Mouse (Mus musculus) forebrain, embryonic 11.5 days (tissue): ENCODE measurements around the gene Ablim1. TPM values are rescaled to one million over a fixed set of nuclear protein-coding genes. Genes with fewer than 3 reads are reported as not detected.

Source experiments
- ATAC-seq: fragments of 200-750 bp; cut with Nextera tagmentation; replicated peaks from 2 replicates; pipeline ENCODE4 v1.8.0; 2017; ENCODE audit warnings: moderate TSS enrichment; ENCODE audit not compliant: low FRiP score
- DNase-seq: peaks from one replicate; pipeline ENCODE4 v3.0.0-alpha.2; 2017; ENCODE audit warnings: low spot score
- H3K27ac ChIP-seq: fragments of 300-500 bp; sonication (generic); 2 replicates; pipeline ENCODE4 v1.5.1; 2014; ENCODE audit warnings: low read depth, low read length
- H3K27me3 ChIP-seq: fragments of 300-500 bp; sonication (generic); 2 replicates; pipeline ENCODE4 v1.6.1; 2014; ENCODE audit warnings: mild to moderate bottlenecking, low read length, mixed read lengths; ENCODE audit not compliant: control insufficient read depth, insufficient read depth
- H3K36me3 ChIP-seq: fragments of 300-500 bp; sonication (generic); 2 replicates; pipeline ENCODE4 v1.6.1; 2014; ENCODE audit warnings: mild to moderate bottlenecking, low read length, moderate library complexity, mixed read lengths; ENCODE audit not compliant: control insufficient read depth, insufficient read depth
- H3K4me1 ChIP-seq: fragments of 300-500 bp; sonication (generic); replicated peaks from 2 replicates; pipeline ENCODE4 v1.6.1; 2014; ENCODE audit warnings: low read length, mixed read lengths; ENCODE audit not compliant: control insufficient read depth, insufficient read depth
- H3K4me2 ChIP-seq: fragments of 300-500 bp; sonication (generic); 2 replicates; pipeline ENCODE4 v1.6.1; 2014; ENCODE audit warnings: low read depth, mild to moderate bottlenecking, low read length, moderate library complexity, mixed read lengths; ENCODE audit not compliant: severe bottlenecking
- H3K4me3 ChIP-seq: fragments of 300-500 bp; sonication (generic); 2 replicates; pipeline ENCODE4 v1.5.1; 2014; ENCODE audit warnings: low read depth, low read length
- H3K9ac ChIP-seq: fragments of 300-500 bp; sonication (generic); 2 replicates; pipeline ENCODE4 v1.6.1; 2014; ENCODE audit warnings: low read length
- H3K9me3 ChIP-seq: fragments of 300-500 bp; sonication (generic); 2 replicates; pipeline ENCODE4 v1.6.1; 2016; ENCODE audit warnings: low read length, mixed read lengths; ENCODE audit not compliant: control insufficient read depth
- WGBS: fragments of 180-500 bp; shearing (Covaris S2); extraction: QIAGEN DNeasy Blood & Tissue Kit; methylation state at CpG from one replicate; pipeline ENCODE4 v1.1.7; 2014; 5-methylcytosine and 5-hydroxymethylcytosine counted together
- polyA plus RNA-seq: library from polyadenylated mRNA; unstranded; fragments of >200 nt; fragmentation: Nextera tagmentation; extraction: Ambion mirVana; gene quantifications from 2 replicates; pipeline ENCODE4 v1.2.1, GENCODE M21; 2014

Gene Ablim1
- polyA plus RNA-seq, 1 experiment from 2014 or later = 17.0 TPM

DNA sequence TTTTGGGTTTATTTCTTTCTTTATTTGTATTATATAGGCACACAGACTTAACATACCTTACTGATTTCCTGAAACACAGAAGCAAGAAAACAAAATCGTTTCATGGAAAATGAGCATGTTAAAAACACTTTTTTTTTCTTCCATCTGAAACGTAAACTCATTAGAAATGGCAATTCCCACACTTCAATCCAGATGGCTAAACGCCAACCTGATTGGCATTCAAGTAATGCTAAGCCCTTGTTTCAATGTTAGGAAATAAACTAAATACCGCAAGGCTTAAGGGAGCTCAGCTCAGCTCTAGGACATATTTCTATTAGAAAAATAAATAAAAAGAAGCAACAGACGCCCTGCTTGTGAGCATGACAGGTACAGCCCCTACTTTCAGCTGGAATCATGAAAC is 32.1 kb downstream of the Ablim1 start:
- H3K9ac ChIP-seq = no peak overlapping the region
- H3K27ac ChIP-seq = no peak overlapping the region
- H3K4me2 ChIP-seq = no peak overlapping the region
- WGBS = 76% methylated on average over 5 of the region's 5 CpGs
- H3K4me3 ChIP-seq = no peak overlapping the region
- H3K9me3 ChIP-seq = no peaks in the 10 kb centered on the region
- H3K27me3 ChIP-seq = no peaks in the 10 kb centered on the region
- ATAC-seq (no peak), DNase-seq (no peak)
- no peaks in the 10 kb centered on the region for H3K36me3 ChIP-seq
- no peaks in the 10 kb centered on the region for H3K4me1 ChIP-seq

DNA sequence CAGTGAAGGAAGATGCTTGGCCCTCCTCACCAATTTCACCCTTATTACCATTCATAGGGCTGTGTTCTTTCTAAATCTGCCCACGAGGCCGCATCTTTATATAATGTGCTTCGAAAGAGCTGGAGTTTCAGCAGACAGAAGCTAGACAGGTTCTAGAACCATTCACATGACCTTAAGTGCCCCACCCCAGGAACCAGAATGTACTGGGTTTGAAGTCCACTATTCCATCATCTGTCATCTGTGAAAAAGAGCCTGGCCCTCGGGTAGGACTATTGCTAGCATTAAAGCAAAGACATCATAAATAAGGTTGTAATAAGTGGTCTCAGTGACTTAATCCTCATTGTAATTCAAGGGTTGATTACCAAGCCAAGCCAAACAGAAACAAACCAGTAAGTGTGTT is 35.1 kb downstream of the Ablim1 start:
- H3K4me2 ChIP-seq = no peak overlapping the region
- ATAC-seq = no peak
- no peak for DNase-seq
- no peaks in the 10 kb centered on the region for H3K9me3 ChIP-seq
- no peak overlapping the region for H3K27ac ChIP-seq
- no peak overlapping the region for H3K4me3 ChIP-seq
- no peaks in the 10 kb centered on the region for H3K36me3 ChIP-seq
- no peaks in the 10 kb centered on the region for H3K27me3 ChIP-seq
- no peak overlapping the region for H3K9ac ChIP-seq
- WGBS = 81% methylated on average over 4 of the region's 4 CpGs
- H3K4me1 ChIP-seq = peaks cover 3% of the 10 kb centered on the region; the same call in 1 of the 2 replicates

DNA sequence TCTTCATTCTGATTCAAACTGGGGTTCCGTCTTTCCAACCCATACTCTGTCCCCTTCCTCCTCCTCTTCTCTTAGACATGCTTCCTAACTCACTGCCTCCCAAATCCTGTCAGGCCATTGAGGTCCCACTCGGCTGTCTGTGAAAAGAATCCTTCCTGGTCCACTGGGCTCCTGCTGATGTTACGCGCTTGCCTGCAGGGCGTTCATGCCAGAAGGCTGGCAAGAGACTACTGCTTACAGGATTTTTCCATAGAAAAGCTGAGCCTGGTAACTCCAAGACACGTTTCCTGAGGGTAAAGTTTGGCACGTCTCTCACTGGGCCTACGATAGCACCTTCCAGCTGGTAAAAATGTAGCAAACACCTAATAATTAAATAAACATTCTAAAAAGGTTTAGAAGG is 36.5 kb downstream of the Ablim1 start:
- H3K4me1 ChIP-seq = peaks cover 5% of the 10 kb centered on the region; the same call in 1 of the 2 replicates
- no peaks in the 10 kb centered on the region for H3K36me3 ChIP-seq
- DNase-seq (peak; percentile 29), ATAC-seq (no peak)
- no peak overlapping the region for H3K27ac ChIP-seq
- no peaks in the 10 kb centered on the region for H3K9me3 ChIP-seq
- no peaks in the 10 kb centered on the region; the same call in 1 of the 2 replicates for H3K27me3 ChIP-seq
- WGBS = 72% methylated on average over 8 of the region's 8 CpGs
- no peak overlapping the region for H3K4me2 ChIP-seq
- no peak overlapping the region for H3K4me3 ChIP-seq
- H3K9ac ChIP-seq = no peak overlapping the region

DNA sequence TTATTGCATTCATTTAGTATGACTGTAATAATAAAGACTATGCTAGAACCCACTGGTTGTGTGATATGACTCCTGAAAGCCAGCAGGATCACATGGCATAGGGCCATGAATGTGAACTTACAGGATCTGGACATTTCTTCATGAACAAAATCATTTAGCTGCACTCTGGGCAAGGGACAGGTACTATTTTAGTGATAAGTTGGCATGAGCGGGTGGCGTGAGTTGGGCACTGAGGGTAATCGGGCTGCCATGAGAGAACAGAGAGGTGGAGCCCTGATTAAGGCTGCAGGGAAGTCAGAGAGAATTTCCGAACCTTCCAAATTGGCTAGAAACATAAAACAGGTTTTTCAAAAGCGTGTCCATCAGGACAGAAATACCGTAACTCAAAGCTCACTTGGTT is 37.7 kb downstream of the Ablim1 start:
- 82% methylated on average over 6 of the region's 6 CpGs for WGBS
- Histone ChIP-seq H3K27ac (no peak overlapping the region), H3K27me3 (no peaks in the 10 kb centered on the region; the same call in 1 of the 2 replicates), H3K4me2 (no peak overlapping the region), H3K9ac (no peak overlapping the region), H3K4me3 (no peak overlapping the region), H3K9me3 (no peaks in the 10 kb centered on the region), H3K4me1 (peaks cover 9% of the 10 kb centered on the region; the same call in 1 of the 2 replicates), H3K36me3 (no peaks in the 10 kb centered on the region)
- ATAC-seq (no peak), DNase-seq (no peak)

DNA sequence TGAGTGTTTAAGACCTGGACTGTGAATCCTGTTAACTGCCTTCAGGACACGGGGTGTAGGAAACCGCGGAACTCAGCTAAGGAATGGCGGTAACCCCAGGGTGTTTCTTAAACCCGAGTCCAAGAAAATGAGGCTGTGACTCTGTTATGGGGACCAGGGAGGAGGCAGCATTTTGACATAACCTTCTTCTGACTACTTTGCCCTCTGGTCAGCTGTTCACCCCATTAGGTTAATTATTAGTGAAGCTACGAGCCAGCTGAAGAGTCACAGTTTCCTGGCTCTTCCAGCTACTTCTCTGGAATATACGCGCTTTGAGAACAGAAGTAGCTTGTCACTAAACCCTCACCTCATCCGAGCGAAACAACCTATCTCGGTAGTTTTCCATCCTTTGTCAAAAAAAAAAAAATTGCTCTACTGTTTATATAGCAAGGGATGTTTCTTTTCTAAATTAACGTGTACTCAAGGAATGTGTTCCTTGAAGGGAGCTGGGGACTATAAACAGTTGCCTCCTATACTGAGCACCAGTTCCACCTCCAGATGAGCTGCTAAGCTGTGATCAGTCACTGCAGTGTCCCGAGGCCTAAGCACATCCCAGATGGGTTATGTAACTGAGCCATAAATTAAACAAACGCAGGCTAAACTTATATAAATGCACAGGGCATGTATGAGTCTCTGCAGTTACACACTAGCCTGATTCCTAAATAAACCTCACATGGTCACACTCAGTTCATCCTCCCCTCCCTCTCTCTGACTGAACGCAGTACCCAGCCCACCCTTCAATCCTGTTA is 39.4 kb downstream of the Ablim1 start:
- DNase-seq = no peak
- no peak overlapping the region for H3K4me2 ChIP-seq
- no peak for ATAC-seq
- H3K4me1 ChIP-seq = peaks cover 9% of the 10 kb centered on the region; the same call in 1 of the 2 replicates
- H3K9me3 ChIP-seq = no peaks in the 10 kb centered on the region
- H3K27me3 ChIP-seq = no peaks in the 10 kb centered on the region; the same call in 1 of the 2 replicates
- H3K27ac ChIP-seq = no peak overlapping the region
- H3K9ac ChIP-seq = no peak overlapping the region
- H3K36me3 ChIP-seq = no peaks in the 10 kb centered on the region
- WGBS = 60% methylated on average over 15 of the region's 15 CpGs
- no peak overlapping the region for H3K4me3 ChIP-seq

DNA sequence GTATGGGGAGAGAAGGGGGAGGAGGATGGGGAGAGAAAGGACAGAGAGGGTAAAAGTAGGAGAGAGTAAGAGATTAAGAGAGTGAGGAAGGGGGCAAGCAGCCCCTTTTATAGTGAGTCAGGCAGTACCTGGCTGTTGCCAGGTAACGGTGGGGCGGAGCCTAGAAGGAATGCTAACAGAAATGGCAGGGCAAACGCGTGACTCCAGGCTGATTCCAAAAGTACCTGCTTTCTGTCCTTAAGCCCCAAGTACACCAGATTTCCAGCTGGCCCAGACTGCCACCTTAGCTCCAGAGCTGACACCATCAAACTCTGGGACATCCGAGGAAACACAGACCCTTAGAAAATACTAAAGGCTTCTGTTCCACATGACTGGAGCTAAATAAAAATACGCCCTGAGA is 40.0 kb downstream of the Ablim1 start:
- Histone ChIP-seq H3K4me1 (peaks cover 14% of the 10 kb centered on the region; the same call in 1 of the 2 replicates), H3K4me3 (no peak overlapping the region), H3K36me3 (no peaks in the 10 kb centered on the region), H3K27ac (no peak overlapping the region), H3K9ac (no peak overlapping the region), H3K4me2 (no peak overlapping the region; the same call in 1 of the 2 replicates), H3K27me3 (no peaks in the 10 kb centered on the region; the same call in 1 of the 2 replicates), H3K9me3 (no peaks in the 10 kb centered on the region)
- 21% methylated on average over 6 of the region's 6 CpGs for WGBS
- DNase-seq (no peak), ATAC-seq (no peak)

DNA sequence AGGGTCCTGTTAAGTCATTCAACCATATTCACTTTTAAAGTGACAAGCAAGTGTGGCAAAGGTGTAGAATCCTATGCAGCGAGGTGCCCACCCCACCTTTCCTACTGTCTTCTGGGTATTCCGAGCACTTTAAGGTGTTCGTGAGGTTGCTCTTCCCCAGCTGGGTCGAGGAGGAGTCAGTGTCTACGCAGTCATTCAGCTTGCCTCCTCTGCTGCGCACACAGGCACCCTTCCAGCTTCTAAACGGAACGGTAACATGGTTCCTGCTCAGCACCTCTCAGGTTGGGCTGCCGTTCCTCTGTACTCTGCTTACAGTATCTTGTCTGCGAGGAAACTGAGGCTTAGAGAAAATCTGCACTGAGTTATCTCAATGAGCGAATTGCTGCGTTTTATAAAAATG is 40.4 kb downstream of the Ablim1 start:
- Histone ChIP-seq H3K4me2 (no peak overlapping the region; the same call in 1 of the 2 replicates), H3K4me3 (no peak overlapping the region), H3K9ac (no peak overlapping the region), H3K36me3 (no peaks in the 10 kb centered on the region), H3K27ac (no peak overlapping the region), H3K9me3 (no peaks in the 10 kb centered on the region), H3K4me1 (peaks cover 16% of the 10 kb centered on the region; the same call in 1 of the 2 replicates), H3K27me3 (no peaks in the 10 kb centered on the region; the same call in 1 of the 2 replicates)
- ATAC-seq (no peak), DNase-seq (no peak)
- WGBS = 48% methylated on average over 12 of the region's 12 CpGs

DNA sequence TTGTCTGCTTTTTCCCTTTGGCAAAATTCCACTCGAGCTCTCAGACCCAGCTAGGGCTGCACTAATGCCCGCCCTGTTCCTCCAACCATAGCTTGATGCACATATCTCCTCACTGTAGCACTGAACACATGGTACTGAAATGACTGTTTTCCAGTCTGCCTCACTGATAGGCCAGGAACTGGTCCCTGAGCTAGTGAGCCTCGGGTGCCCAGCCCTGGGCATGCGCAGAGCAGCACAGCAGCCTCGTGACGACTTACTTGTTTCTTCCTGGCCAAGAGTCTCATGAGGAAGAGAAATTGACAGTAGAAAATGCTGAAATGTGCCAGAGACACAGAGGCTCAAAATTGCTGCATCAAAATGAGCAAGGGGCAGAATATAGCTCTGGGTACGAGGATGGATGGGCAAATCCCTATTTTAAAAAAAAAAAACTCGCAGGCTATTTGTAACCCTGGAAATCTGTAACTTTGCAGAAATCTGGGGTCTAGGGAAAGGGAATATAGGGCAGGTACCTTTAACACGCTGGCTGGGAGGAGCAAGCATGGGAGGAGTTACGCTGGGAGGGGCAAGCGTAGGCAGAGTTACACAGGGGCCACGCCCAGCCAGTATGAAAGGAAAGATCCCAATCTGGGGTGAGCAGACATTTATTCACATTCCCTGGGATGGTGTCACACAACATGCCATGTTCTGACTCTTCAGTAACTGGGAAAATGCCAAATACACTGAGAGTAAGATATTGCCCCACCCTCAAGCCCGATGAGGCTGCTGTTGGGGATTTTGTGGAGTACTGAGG is 41.7 kb downstream of the Ablim1 start:
- Histone ChIP-seq H3K4me1 (peaks cover 16% of the 10 kb centered on the region; the same call in 1 of the 2 replicates), H3K4me2 (no peak overlapping the region), H3K4me3 (no peak overlapping the region), H3K27me3 (no peaks in the 10 kb centered on the region; the same call in 1 of the 2 replicates), H3K9me3 (no peaks in the 10 kb centered on the region), H3K36me3 (no peaks in the 10 kb centered on the region), H3K27ac (no peak overlapping the region), H3K9ac (no peak overlapping the region)
- 54% methylated on average over 13 of the region's 13 CpGs for WGBS
- DNase-seq (no peak), ATAC-seq (no peak)
